Mouse (Mus musculus) layer of hippocampus, adult 2 months (tissue): ENCODE data around the gene Ppm1l. TPM values are rescaled to one million over a fixed set of nuclear protein-coding genes. Genes with fewer than 3 reads are reported as not detected.
"Not testable (repeated sequence)": the region's sequence is repeated elsewhere in the genome, so short reads cannot be mapped to it uniquely, and the experiment has no call there.

ENCODE experiments used
- DNase-seq, 2 experiments: peaks; one replicate each; pipeline ENCODE4 v3.0.0; 2022; ENCODE audit warnings: low spot score in 2 of 2
- H3K27ac ChIP-seq: fragments of 200-600 bp; 2 replicates; pipeline ENCODE4 v1.8.1; 2022
- H3K4me3 ChIP-seq: fragments of 200-600 bp; 2 replicates; pipeline ENCODE4 v1.8.1; 2022; ENCODE audit warnings: mild to moderate bottlenecking
- CTCF ChIP-seq: fragments of 200-600 bp; conservative IDR thresholded peaks from 2 replicates; pipeline ENCODE4 v1.8.1; 2022; ENCODE audit warnings: antibody characterized with exemption, mild to moderate bottlenecking, moderate library complexity
- total RNA-seq, 2 experiments: library from RNA; stranded (reverse); gene quantifications; 2 replicates each; pipeline ENCODE4 v1.2.3; 2021

The Ppm1l gene
- total RNA-seq, 2 experiments from 2014 or later, result 49.7 to 51.1 TPM

DNA sequence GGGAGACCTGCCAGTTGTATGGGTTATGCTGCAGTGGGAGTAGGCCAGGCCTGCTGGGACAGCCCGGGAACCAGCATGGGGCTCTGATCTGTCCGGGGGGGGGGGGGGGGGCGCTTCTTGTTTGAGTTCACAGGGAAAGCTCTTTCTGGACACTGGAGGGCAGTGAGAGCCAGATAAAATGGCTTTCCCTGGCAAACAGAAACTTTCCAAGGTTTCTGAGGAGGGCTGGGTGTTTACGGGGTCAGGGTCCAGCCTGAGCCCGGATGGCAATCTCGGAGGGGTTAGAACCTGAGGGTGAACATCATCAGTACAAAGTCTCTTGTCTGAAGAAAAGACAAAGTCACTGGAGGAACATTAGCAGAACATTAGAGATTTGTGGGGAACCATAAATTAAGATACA lies 246.7 kb downstream of the Ppm1l start:
- H3K4me3 ChIP-seq, result no peak overlapping the region
- no peak for TF ChIP-seq CTCF
- H3K27ac ChIP-seq, result no peak overlapping the region
- no peak for DNase-seq

DNA sequence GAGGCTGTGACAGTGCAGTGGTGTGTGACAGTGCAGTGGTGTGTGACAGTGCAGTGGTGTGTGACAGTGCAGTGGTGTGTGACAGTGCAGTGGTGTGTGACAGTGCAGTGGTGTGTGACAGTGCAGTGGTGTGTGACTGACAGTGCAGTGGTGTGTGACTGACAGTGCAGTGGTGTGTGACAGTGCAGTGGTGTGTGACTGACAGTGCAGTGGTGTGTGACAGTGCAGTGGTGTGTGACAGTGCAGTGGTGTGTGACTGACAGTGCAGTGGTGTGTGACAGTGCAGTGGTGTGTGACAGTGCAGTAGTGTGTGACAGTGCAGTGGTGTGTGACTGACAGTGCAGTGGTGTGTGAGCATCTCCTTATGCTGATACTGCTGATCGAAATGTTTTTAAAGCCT lies 248.9 kb downstream of the Ppm1l start:
- H3K27ac ChIP-seq, DNase-seq, H3K4me3 ChIP-seq: not testable (repeated sequence)

DNA sequence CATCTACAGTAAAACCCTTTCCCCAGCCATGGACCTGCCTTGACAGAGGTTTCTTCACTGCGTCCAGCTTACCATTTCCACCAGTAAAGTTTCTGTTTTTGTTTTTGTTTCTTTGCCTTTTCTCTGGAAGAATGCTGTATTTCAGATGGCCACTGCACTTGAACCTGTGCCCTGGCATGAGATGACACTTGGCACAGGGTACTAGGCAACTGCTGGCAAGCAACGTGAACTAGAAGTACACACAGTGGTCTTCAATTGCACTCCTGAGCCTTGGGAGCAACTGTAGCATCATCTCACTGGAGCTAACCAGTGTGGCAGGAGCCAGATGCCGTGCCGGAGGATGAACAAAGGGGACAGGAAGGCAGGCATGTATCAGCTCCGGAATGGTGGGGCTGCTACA lies 255.9 kb downstream of the Ppm1l start:
- no peak for TF ChIP-seq CTCF
- DNase-seq, result no peak
- Histone ChIP-seq H3K4me3 (no peak overlapping the region), H3K27ac (no peak overlapping the region)

GRCm38 (mm10) chr3:69575577-69575976 lies 258.9 kb downstream of the Ppm1l start:
- Histone ChIP-seq H3K27ac (no peak overlapping the region), H3K4me3 (no peak overlapping the region)
- no peak for DNase-seq
- no peak for TF ChIP-seq CTCF

DNA sequence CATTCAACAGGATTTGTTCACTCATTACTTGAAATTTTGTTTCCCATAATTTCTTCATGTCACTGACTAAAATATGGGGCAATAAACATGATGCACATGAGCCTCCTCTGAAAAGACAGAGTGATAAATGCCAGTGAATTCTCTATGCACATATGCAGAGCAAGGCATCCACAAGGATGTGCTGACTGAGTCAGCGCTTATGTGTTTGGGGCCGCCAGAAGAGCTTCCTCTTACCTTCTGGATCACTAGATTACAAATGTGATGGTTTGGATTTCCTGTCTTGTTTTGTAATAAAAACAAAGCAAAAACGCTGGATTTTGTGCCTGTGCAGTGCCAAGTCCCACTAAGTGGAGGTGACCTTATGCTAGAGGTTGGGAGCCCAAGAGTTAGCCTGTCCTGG lies 260.1 kb downstream of the Ppm1l start:
- TF ChIP-seq CTCF, result no peak

DNA sequence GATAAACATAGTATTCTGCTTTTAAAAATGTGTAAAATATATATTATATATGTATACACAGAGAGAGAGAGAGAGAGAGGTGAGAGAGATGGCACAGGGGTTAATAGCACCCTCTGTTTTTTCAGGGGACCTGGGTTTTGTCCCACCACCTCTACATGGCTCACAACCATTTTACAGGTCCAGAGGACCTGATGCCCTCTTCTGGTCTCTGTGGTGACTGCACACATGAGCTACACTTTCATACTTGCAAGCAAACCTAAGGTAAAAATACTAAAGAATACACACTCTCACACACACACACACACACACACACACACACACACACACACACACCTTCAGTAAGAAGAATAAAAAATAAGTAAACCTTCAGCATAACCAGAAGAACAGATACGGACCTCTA lies 262.1 kb downstream of the Ppm1l start:
- TF ChIP-seq CTCF, result peak; percentile 51
- no peak overlapping the region for H3K27ac ChIP-seq
- no peak overlapping the region for H3K4me3 ChIP-seq
- DNase-seq, result no peak

More for the DNA sequence above, 260.1 kb downstream of the Ppm1l start:
- no peak overlapping the region for H3K27ac ChIP-seq
- DNase-seq, result no peak
- no peak overlapping the region for H3K4me3 ChIP-seq

DNA sequence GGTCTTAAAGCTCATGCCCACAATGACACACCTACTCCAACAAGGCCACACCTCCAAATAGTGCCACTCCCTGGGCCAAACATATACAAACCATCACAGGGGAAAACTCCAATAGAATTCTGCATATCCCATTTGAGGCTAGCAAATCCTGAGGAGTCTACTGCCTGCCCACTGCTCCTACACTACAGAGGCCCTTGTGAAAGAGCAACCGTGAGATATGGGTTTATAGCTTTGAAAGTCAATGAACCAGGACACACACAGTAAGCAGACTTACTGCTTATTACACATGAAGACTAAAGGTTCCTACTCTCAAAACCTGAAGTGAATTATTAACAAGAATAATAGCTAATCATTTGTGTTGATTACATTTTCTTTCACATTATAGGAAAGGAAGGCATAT lies 267.1 kb downstream of the Ppm1l start:
- TF ChIP-seq CTCF, result no peak
- no peak overlapping the region for H3K27ac ChIP-seq
- no peak for DNase-seq
- no peak overlapping the region for H3K4me3 ChIP-seq

DNA sequence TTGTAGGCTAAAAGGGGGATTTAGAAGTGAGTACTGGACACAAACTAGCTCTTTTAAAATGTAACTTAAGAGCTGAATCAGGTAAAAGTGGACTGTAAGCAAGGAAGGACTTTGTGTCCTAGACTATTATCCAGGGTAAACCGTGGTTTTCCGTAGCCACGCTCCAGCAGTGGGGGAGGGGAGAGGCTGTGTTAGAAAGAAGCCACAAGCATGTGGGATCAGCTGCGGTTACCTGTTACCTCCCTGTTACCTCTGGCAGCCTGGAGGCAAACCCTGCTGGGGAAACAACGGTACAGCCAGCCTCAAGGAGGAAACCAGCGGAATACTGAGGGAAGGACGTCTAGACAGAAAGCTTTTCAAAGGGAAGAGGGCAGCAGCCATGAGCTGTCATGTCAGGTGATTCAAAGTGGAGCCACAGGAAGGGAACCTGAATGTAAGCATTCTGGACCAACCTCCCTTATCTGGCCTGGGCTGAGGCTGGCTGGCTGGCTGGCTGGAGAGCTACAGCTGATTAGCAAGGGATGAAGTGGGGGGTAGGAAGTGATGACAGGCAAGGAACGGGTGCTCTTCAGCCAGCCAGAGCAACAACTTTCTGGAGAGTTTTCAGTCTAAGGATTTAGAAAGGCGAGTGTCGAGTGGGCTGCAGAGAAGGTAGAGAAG lies 271.6 kb downstream of the Ppm1l start:
- Histone ChIP-seq H3K27ac (no peak overlapping the region), H3K4me3 (no peak overlapping the region)
- TF ChIP-seq CTCF, result no peak
- DNase-seq, result no peak

DNA sequence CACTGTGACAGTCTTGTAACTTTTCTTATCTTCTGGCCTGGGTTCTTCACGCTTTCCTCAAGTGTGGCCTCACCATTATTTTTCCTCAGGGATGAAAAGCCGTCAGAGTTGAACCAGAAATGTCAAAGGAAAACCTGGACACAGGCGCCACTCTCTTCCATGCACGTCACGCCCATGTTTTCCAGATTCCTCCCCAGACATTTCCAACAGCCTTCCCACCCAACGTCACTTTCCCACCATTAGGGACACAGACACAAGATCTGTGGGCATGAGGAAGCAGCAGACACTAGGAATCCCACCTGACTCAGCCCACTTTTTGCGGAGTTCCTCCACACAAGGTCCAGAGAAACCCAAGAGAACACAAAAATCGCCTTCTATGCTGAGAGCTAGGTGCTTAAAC lies 276.8 kb downstream of the Ppm1l start:
- DNase-seq, result no peak
- no peak overlapping the region for H3K4me3 ChIP-seq

GRCm38 (mm10) chr3:69594071-69594470 lies 277.4 kb downstream of the Ppm1l start:
- no peak for DNase-seq
- Histone ChIP-seq H3K27ac (no peak overlapping the region), H3K4me3 (no peak overlapping the region)
- TF ChIP-seq CTCF, result 0 out of 2 replicates have a peak, but pooled peaks have one; percentile 11

More for the DNA sequence above, 276.8 kb downstream of the Ppm1l start:
- TF ChIP-seq CTCF, result no peak
- H3K27ac ChIP-seq, result no peak overlapping the region

- Histone ChIP-seq H3K27ac (no peak overlapping the region), H3K4me3 (no peak overlapping the region)
- no peak for TF ChIP-seq CTCF
- DNase-seq, result no peak
These were observed 279.5 kb downstream of the Ppm1l start for GRCm38 (mm10) chr3:69596116-69596515.

DNA sequence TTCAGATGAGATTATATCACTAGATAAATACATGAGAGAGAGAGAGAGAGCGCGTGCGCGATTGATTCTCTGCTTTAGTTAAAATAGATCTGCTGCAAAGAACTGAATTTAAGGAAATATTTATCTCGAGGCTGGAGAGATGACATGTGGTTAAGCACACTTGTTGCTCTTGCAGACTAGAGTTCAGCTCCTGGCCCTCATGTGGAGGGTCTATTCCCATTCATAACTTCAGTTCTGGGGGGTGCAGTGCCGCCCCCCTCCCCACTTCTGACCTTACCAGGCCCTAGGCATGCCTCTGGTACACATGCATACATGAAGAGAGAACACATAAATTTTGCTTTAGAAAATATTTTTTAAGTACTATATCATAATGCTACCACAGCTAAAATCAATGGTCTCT lies 280.6 kb downstream of the Ppm1l start:
- Histone ChIP-seq H3K27ac (no peak overlapping the region), H3K4me3 (peak overlapping the region; percentile 88)
- no peak for TF ChIP-seq CTCF
- DNase-seq, result no peak

DNA sequence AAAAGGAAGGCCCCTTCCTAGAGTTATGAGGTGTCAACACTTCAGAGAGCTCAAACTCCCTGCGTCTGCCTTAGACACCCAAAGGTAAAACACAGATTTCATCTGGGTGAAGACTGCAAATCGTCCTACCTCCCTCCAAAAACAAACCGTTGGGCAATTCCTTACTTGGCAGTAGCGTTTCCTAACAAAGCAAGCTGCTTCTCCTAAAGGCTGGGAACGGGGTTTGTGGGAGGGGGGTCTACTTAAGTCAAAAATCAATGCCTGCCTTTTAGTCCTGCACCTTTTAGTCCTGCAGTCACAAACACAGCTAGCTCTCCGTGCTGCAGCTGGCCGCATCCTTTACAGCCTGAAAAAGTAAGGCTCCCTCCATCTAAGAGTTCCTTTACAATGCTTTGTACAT lies 281.2 kb downstream of the Ppm1l start:
- peak overlapping the region; percentile 94 for H3K27ac ChIP-seq
- TF ChIP-seq CTCF, result no peak
- DNase-seq, result no peak
- H3K4me3 ChIP-seq, result peak overlapping the region; percentile 88

GRCm38 (mm10) chr3:69598261-69599165 lies 281.9 kb downstream of the Ppm1l start, which contains the start of gene B3galnt1:
Gene B3galnt1, minus strand, starts transcription at chr3:69598960.
- peak within 1 kb of the TSS; percentile 94 for H3K27ac ChIP-seq
- peak; percentile 41 to 52 for DNase-seq
- peak; percentile 60 for TF ChIP-seq CTCF
- peak within 1 kb of the TSS; percentile 88 for H3K4me3 ChIP-seq
